Mouse (Mus musculus): ENCODE data around the gene Ptprz1. TPM values are rescaled to one million over a fixed set of nuclear protein-coding genes. Genes with fewer than 3 reads are reported as not detected.

Gene Ptprz1
- total RNA-seq, 1 experiment, result 1.5 TPM

- peak; percentile 16 for DNase-seq (ENCODE audit: low read depth, low spot score)
- peak overlapping the region; percentile 64 to 73 for H3K4me3 ChIP-seq (ENCODE audit: insufficient read depth in 1 of 2, low read depth in 1 of 2, low read length in 2 of 2, poor library complexity in 1 of 2, severe bottlenecking in 1 of 2)
- peak overlapping the region; percentile 42; the same call in 1 of the 2 replicates for H3K9ac ChIP-seq (ENCODE audit: insufficient read depth, low read depth, low read length, poor library complexity, severe bottlenecking)
- 0 out of 4 replicates have a peak, but pooled peaks cover 0 to 2% of the 10 kb centered on the region in 2 experiments for H3K4me1 ChIP-seq (ENCODE audit: control insufficient read depth in 2 of 2, insufficient read depth in 2 of 2, low read length in 2 of 2, poor library complexity in 1 of 2)
- H3K36me3 ChIP-seq (ENCODE audit: control insufficient read depth, insufficient read depth, low read length, poor library complexity, severe bottlenecking), result no peaks in the 10 kb centered on the region
- no peak overlapping the region for H3K27ac ChIP-seq (ENCODE audit: insufficient read depth, low read depth, low read length, poor library complexity, severe bottlenecking)
- H3K9me3 ChIP-seq (ENCODE audit: control insufficient read depth, insufficient read depth, low read depth, low read length), result no peaks in the 10 kb centered on the region
- TF ChIP-seq ZC3H11A (IDR thresholded peaks at IDR 0.05; ENCODE audit: borderline replicate concordance, low read depth, low read length) (no peak), MAFK (IDR thresholded peaks at IDR 0.05; ENCODE audit: insufficient read depth, low read depth, low read length) (no peak), CHD2 (IDR thresholded peaks at IDR 0.05; ENCODE audit: low read depth, low read length) (no peak), ZNF384 (IDR thresholded peaks at IDR 0.05; ENCODE audit: low read depth, low read length) (no peak), HCFC1 (IDR thresholded peaks at IDR 0.05; ENCODE audit: borderline replicate concordance, insufficient read depth, low read length) (no peak)
- in situ Hi-C loops (cut with MboI; ENCODE audit: low sequenced_read_pairs in 2 of 2, unreplicated experiment in 2 of 2), result no loop called here
Measured at GRCm38 (mm10) chr6:22875614-22876541, 576 bp downstream of the Ptprz1 start.

- in situ Hi-C loops (cut with MboI; ENCODE audit: low sequenced_read_pairs in 2 of 2, unreplicated experiment in 2 of 2), result no loop called here
- DNase-seq (ENCODE audit: low read depth, low spot score), result no peak
- no peak overlapping the region for H3K9ac ChIP-seq (ENCODE audit: insufficient read depth, low read depth, low read length, poor library complexity, severe bottlenecking)
- no peaks in the 10 kb centered on the region for H3K9me3 ChIP-seq (ENCODE audit: control insufficient read depth, insufficient read depth, low read depth, low read length)
- no peaks in the 10 kb centered on the region for H3K4me1 ChIP-seq (ENCODE audit: control insufficient read depth in 2 of 2, insufficient read depth in 2 of 2, low read length in 2 of 2, poor library complexity in 1 of 2)
- no peaks in the 10 kb centered on the region for H3K36me3 ChIP-seq (ENCODE audit: control insufficient read depth, insufficient read depth, low read length, poor library complexity, severe bottlenecking)
- H3K27ac ChIP-seq (ENCODE audit: insufficient read depth, low read depth, low read length, poor library complexity, severe bottlenecking), result no peak overlapping the region
- TF ChIP-seq CHD2 (IDR thresholded peaks at IDR 0.05; ENCODE audit: low read depth, low read length) (no peak), ZNF384 (IDR thresholded peaks at IDR 0.05; ENCODE audit: low read depth, low read length) (no peak), MAFK (IDR thresholded peaks at IDR 0.05; ENCODE audit: insufficient read depth, low read depth, low read length) (no peak), HCFC1 (IDR thresholded peaks at IDR 0.05; ENCODE audit: borderline replicate concordance, insufficient read depth, low read length) (no peak), ZC3H11A (IDR thresholded peaks at IDR 0.05; ENCODE audit: borderline replicate concordance, low read depth, low read length) (no peak)
- H3K4me3 ChIP-seq (ENCODE audit: insufficient read depth in 1 of 2, low read depth in 1 of 2, low read length in 2 of 2, poor library complexity in 1 of 2, severe bottlenecking in 1 of 2), result no peak overlapping the region
Measured at GRCm38 (mm10) chr6:22887978-22888377, 12.7 kb downstream of the Ptprz1 start.

- Histone ChIP-seq H3K9me3 (ENCODE audit: control insufficient read depth, insufficient read depth, low read depth, low read length) (no peaks in the 10 kb centered on the region), H3K9ac (ENCODE audit: insufficient read depth, low read depth, low read length, poor library complexity, severe bottlenecking) (no peak overlapping the region), H3K4me3 (ENCODE audit: insufficient read depth in 1 of 2, low read depth in 1 of 2, low read length in 2 of 2, poor library complexity in 1 of 2, severe bottlenecking in 1 of 2) (no peak overlapping the region), H3K36me3 (ENCODE audit: control insufficient read depth, insufficient read depth, low read length, poor library complexity, severe bottlenecking) (no peaks in the 10 kb centered on the region), H3K4me1 (ENCODE audit: control insufficient read depth in 2 of 2, insufficient read depth in 2 of 2, low read length in 2 of 2, poor library complexity in 1 of 2) (no peaks in the 10 kb centered on the region), H3K27ac (ENCODE audit: insufficient read depth, low read depth, low read length, poor library complexity, severe bottlenecking) (no peak overlapping the region)
- in situ Hi-C loops (cut with MboI; ENCODE audit: low sequenced_read_pairs in 2 of 2, unreplicated experiment in 2 of 2), result no loop called here
- TF ChIP-seq ZC3H11A (IDR thresholded peaks at IDR 0.05; ENCODE audit: borderline replicate concordance, low read depth, low read length) (no peak), ZNF384 (IDR thresholded peaks at IDR 0.05; ENCODE audit: low read depth, low read length) (no peak), CHD2 (IDR thresholded peaks at IDR 0.05; ENCODE audit: low read depth, low read length) (no peak), MAFK (IDR thresholded peaks at IDR 0.05; ENCODE audit: insufficient read depth, low read depth, low read length) (no peak), HCFC1 (IDR thresholded peaks at IDR 0.05; ENCODE audit: borderline replicate concordance, insufficient read depth, low read length) (no peak)
- DNase-seq (ENCODE audit: low read depth, low spot score), result no peak
Measured at GRCm38 (mm10) chr6:22889333-22889732, 14.0 kb downstream of the Ptprz1 start.

DNA sequence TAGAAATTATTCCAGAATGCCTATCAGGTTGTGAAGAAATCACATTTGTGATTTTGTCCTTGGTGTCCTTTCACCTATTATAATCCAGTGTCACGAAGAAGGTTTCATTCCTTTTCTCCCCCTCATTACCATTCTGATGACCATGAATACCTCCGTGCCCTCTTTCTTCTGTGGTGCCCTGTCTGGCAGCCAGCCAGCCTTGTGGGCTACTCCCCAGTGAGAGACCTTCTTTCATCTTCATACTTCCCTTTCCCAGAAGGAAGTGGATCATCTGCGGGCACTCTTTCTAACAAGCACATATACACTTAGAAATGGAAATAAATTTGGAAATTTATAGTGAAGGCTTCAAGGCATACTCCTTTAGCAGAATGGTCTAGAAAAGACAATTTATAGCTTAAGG lies 26.7 kb downstream of the Ptprz1 start:
- Histone ChIP-seq H3K36me3 (ENCODE audit: control insufficient read depth, insufficient read depth, low read length, poor library complexity, severe bottlenecking) (no peaks in the 10 kb centered on the region), H3K9me3 (ENCODE audit: control insufficient read depth, insufficient read depth, low read depth, low read length) (no peaks in the 10 kb centered on the region), H3K4me3 (ENCODE audit: insufficient read depth in 1 of 2, low read depth in 1 of 2, low read length in 2 of 2, poor library complexity in 1 of 2, severe bottlenecking in 1 of 2) (no peak overlapping the region), H3K4me1 (ENCODE audit: control insufficient read depth in 2 of 2, insufficient read depth in 2 of 2, low read length in 2 of 2, poor library complexity in 1 of 2) (no peaks in the 10 kb centered on the region), H3K27ac (ENCODE audit: insufficient read depth, low read depth, low read length, poor library complexity, severe bottlenecking) (no peak overlapping the region), H3K9ac (ENCODE audit: insufficient read depth, low read depth, low read length, poor library complexity, severe bottlenecking) (no peak overlapping the region)
- TF ChIP-seq ZC3H11A (IDR thresholded peaks at IDR 0.05; ENCODE audit: borderline replicate concordance, low read depth, low read length) (no peak), HCFC1 (IDR thresholded peaks at IDR 0.05; ENCODE audit: borderline replicate concordance, insufficient read depth, low read length) (no peak), CHD2 (IDR thresholded peaks at IDR 0.05; ENCODE audit: low read depth, low read length) (no peak), ZNF384 (IDR thresholded peaks at IDR 0.05; ENCODE audit: low read depth, low read length) (no peak), MAFK (IDR thresholded peaks at IDR 0.05; ENCODE audit: insufficient read depth, low read depth, low read length) (no peak)
- no peak for DNase-seq (ENCODE audit: low read depth, low spot score)
- in situ Hi-C loops (cut with MboI; ENCODE audit: low sequenced_read_pairs in 2 of 2, unreplicated experiment in 2 of 2), result no loop called here
